Mouse (Mus musculus) 3134 (cell line): ENCODE measurements at regions not wholly inside any gene's neighbourhood (a gene's known extent, or its start where the extent isn't known, plus 50 kb on each side); places are given as distances from the start of the nearest gene placed in this dataset.
A peak's percentile ranks its signal among the peaks of the same experiment; 100 is the strongest.

Experiments
- DNase-seq: peaks from one replicate; pipeline ENCODE4 v3.0.0-alpha.2; 2011; ENCODE audit warnings: low spot score; ENCODE audit not compliant: insufficient read length; ENCODE audit errors: extremely low read depth

GRCm38 (mm10) chr14:98589846-98590245 lies 404.3 kb downstream of the Rpl36a-ps1 start:
- peak; percentile 7 for DNase-seq

- no peak for DNase-seq
These were observed 402.1 kb upstream of the Dach1 start for GRCm38 (mm10) chr14:98571644-98572043.

- no peak for DNase-seq
These were observed 392.4 kb upstream of the Dach1 start for GRCm38 (mm10) chr14:98562002-98562401.

- no peak for DNase-seq
These were observed 370.2 kb upstream of the Dach1 start for GRCm38 (mm10) chr14:98539792-98540191.

- DNase-seq, result no peak
These were observed 368.7 kb upstream of the Dach1 start for GRCm38 (mm10) chr14:98538267-98538666.

- no peak for DNase-seq
These were observed 364.0 kb upstream of the Dach1 start for GRCm38 (mm10) chr14:98533600-98533999.

- no peak for DNase-seq
These were observed 351.4 kb upstream of the Dach1 start for GRCm38 (mm10) chr14:98520966-98521365.

GRCm38 (mm10) chr14:98505321-98505720 lies 335.8 kb upstream of the Dach1 start:
- no peak for DNase-seq

- no peak for DNase-seq
These were observed 307.9 kb upstream of the Dach1 start for GRCm38 (mm10) chr14:98477416-98477815.

- no peak for DNase-seq
These were observed 302.4 kb upstream of the Dach1 start for GRCm38 (mm10) chr14:98471803-98472509.

GRCm38 (mm10) chr14:98454461-98454860 lies 284.9 kb upstream of the Dach1 start:
- DNase-seq, result no peak

- DNase-seq, result no peak
These were observed 282.6 kb upstream of the Dach1 start for GRCm38 (mm10) chr14:98452191-98452590.

GRCm38 (mm10) chr14:98449568-98449967 lies 280.0 kb upstream of the Dach1 start:
- no peak for DNase-seq

- no peak for DNase-seq
These were observed 272.8 kb upstream of the Dach1 start for GRCm38 (mm10) chr14:98442411-98442810.

- DNase-seq, result no peak
These were observed 272.4 kb upstream of the Dach1 start for GRCm38 (mm10) chr14:98441954-98442353.

- no peak for DNase-seq
These were observed 262.4 kb upstream of the Dach1 start for GRCm38 (mm10) chr14:98431959-98432358.

GRCm38 (mm10) chr14:98417719-98418118 lies 248.2 kb upstream of the Dach1 start:
- no peak for DNase-seq

GRCm38 (mm10) chr14:98414201-98414600 lies 244.6 kb upstream of the Dach1 start:
- DNase-seq, result no peak

GRCm38 (mm10) chr14:98405936-98406635 lies 236.5 kb upstream of the Dach1 start:
- no peak for DNase-seq

- no peak for DNase-seq
These were observed 234.5 kb upstream of the Dach1 start for GRCm38 (mm10) chr14:98404026-98404425.

- no peak for DNase-seq
These were observed 218.3 kb upstream of the Dach1 start for GRCm38 (mm10) chr14:98387871-98388270.
